Mouse (Mus musculus) MEL (cell line): ENCODE results near the gene Masp2.

Experiments
- CHD1 ChIP-seq: IDR thresholded peaks from 2 replicates; pipeline ENCODE4 v1.6.1; 2012; ENCODE audit warnings: low read depth, mild to moderate bottlenecking, inconsistent platforms, low read length, improper control_type of control experiment
- CHD2 ChIP-seq: IDR thresholded peaks from 2 replicates; pipeline ENCODE4 v1.6.1; 2011; ENCODE audit warnings: low read length, improper control_type of control experiment
- CTCF ChIP-seq, 3 experiments: IDR thresholded peaks in 2 of 3; conservative IDR thresholded peaks in 1 of 3; 2 replicates each; pipeline ENCODE4 v1.5.1; 2011 to 2012; ENCODE audit warnings: low read length in 3 of 3, low read depth in 2 of 3, mild to moderate bottlenecking in 2 of 3, improper control_type of control experiment in 1 of 3, inconsistent platforms in 1 of 3, mixed read lengths in 1 of 3, moderate library complexity in 1 of 3; ENCODE audit not compliant: control insufficient read depth in 1 of 3, insufficient read depth in 1 of 3, poor library complexity in 1 of 3, severe bottlenecking in 1 of 3
- E2F4 ChIP-seq: IDR thresholded peaks from 2 replicates; pipeline ENCODE4 v1.6.1; 2011; ENCODE audit warnings: low read depth, low read length, improper control_type of control experiment, borderline replicate concordance
- EP300 ChIP-seq, 2 experiments: IDR thresholded peaks; 2 replicates each; pipeline ENCODE4 v1.6.1; 2011; ENCODE audit warnings: improper control_type of control experiment in 2 of 2, low read length in 2 of 2, low read depth in 1 of 2, mild to moderate bottlenecking in 1 of 2
- JUND ChIP-seq: IDR thresholded peaks from 2 replicates; pipeline ENCODE4 v1.6.1; 2011; ENCODE audit warnings: low read depth, mild to moderate bottlenecking, improper control_type of control experiment, low read length
- KAT2A ChIP-seq: conservative IDR thresholded peaks from 2 replicates; pipeline ENCODE4 v1.6.1; 2012; ENCODE audit warnings: low read depth, low read length, improper control_type of control experiment, inconsistent platforms
- NRF1 ChIP-seq: IDR thresholded peaks from 2 replicates; pipeline ENCODE4 v1.6.1; 2014; ENCODE audit warnings: low read depth, mild to moderate bottlenecking, inconsistent platforms, low read length, improper control_type of control experiment, moderate library complexity; ENCODE audit not compliant: poor library complexity, insufficient read depth, severe bottlenecking
- POLR2A ChIP-seq, 2 experiments: IDR thresholded peaks; 2 replicates each; pipeline ENCODE4 v1.6.1; 2011 to 2012; ENCODE audit warnings: low read length in 2 of 2, mild to moderate bottlenecking in 2 of 2, control low read depth in 1 of 2, improper control_type of control experiment in 1 of 2, low read depth in 1 of 2, moderate library complexity in 1 of 2; ENCODE audit not compliant: control insufficient read depth in 1 of 2, insufficient read depth in 1 of 2, poor library complexity in 1 of 2
- POLR2AphosphoS2 ChIP-seq: IDR thresholded peaks from 2 replicates; pipeline ENCODE4 v1.6.1; 2011; ENCODE audit warnings: low read length, improper control_type of control experiment
- SIN3A ChIP-seq: IDR thresholded peaks from 2 replicates; pipeline ENCODE4 v1.6.1; 2012; ENCODE audit warnings: low read length, improper control_type of control experiment, inconsistent platforms
- TAL1 ChIP-seq: IDR thresholded peaks from 2 replicates; pipeline ENCODE4 v1.6.1; 2012; ENCODE audit warnings: mild to moderate bottlenecking, inconsistent platforms, low read length, moderate library complexity, mixed read lengths
- ZC3H11A ChIP-seq: IDR thresholded peaks from 2 replicates; pipeline ENCODE4 v1.6.1; 2012; ENCODE audit warnings: low read depth, mild to moderate bottlenecking, inconsistent platforms, low read length, improper control_type of control experiment

- TF ChIP-seq TAL1, result no peak
- TF ChIP-seq JUND, result no peak
- TF ChIP-seq CTCF (IDR thresholded peaks at IDR 0.05 in 2 of 3, conservative IDR thresholded peaks at IDR 0.05 in 1 of 3; ENCODE audit: control insufficient read depth in 1 of 3, insufficient read depth in 1 of 3, low read depth in 2 of 3, low read length in 3 of 3, poor library complexity in 1 of 3, severe bottlenecking in 1 of 3), result no peak
- TF ChIP-seq CHD1, result no peak
- no peak for TF ChIP-seq SIN3A
- no peak for TF ChIP-seq CHD2
- TF ChIP-seq POLR2A (IDR thresholded peaks at IDR 0.05; ENCODE audit: control insufficient read depth in 1 of 2, insufficient read depth in 1 of 2, low read depth in 1 of 2, low read length in 2 of 2, poor library complexity in 1 of 2), result no peak
- no peak for TF ChIP-seq EP300 (IDR thresholded peaks at IDR 0.05; ENCODE audit: low read depth in 1 of 2, low read length in 2 of 2)
- TF ChIP-seq POLR2AphosphoS2, result no peak
- no peak for TF ChIP-seq E2F4
- TF ChIP-seq NRF1, result no peak
- no peak for TF ChIP-seq KAT2A
- TF ChIP-seq ZC3H11A, result no peak
Observed at GRCm38 (mm10) chr4:148651045-148651444, 48.7 kb downstream of the Masp2 start.
